Mouse (Mus musculus) T-helper 2 cell (primary cell): ENCODE results near the gene Esyt2.

ENCODE experiments used
- in situ Hi-C: fragments of 300-600 bp; cut with MboI, MseI; formaldehyde crosslinking; loops from one replicate; pipeline ENCODE4 v1.15.1; 2025; ENCODE audit warnings: high pct_unique_total_duplicates

Esyt2 gene

GRCm38 (mm10) chr12:116436125-116436524, 155.1 kb downstream of the Esyt2 start:
- in situ Hi-C loops: no loop called here

GRCm38 (mm10) chr12:116438591-116438990, 157.6 kb downstream of the Esyt2 start:
- in situ Hi-C loops: no loop called here
